In the genomic region with DNA sequence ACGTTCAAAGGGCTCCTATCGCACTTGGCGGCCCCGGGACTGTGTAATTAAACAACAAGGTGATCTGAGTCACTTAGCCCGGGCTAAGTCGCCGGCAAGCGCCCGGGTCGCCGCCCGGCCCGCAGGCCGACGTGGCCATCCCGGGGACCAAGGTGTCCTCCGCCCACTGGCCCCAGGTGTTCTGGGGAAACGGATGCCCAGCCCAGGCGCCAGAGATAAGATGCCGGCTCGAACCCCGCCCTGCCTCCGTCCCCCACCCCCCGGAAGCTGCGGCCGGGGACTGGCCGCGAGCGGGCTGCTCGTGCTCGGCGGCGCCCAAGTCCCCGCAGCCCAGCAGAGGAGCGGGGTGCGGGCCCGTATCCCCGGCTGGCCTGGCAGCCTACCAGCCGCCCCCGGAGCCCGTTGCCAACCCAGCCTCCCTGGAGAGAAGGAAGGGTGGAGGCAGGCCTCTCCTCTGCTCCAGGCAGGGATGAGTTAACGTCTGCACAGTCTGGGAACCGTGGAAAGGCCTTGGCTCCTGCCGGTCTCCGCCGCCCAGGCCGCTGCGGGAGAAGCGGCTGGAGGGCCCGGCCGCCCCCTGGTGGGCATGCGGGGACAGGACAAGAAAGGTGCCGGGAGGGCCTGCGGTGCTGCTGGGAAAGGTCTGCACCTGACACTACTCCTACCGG, we compare ENCODE assay signal across 9 mouse cellular contexts. TPM values are rescaled to one million over a fixed set of nuclear protein-coding genes. Genes with fewer than 3 reads are reported as not detected.
DNase-seq lines count a peak whose midpoint lies in the region; ATAC-seq and TF ChIP-seq lines count a peak whose summit lies in the region.
"Had no signal": no experiment of that assay in that cellular context is flagged by ENCODE, and none has a peak within 500 bp of the region (broad histone marks: within the 10 kb centered on the region; RNA-seq: fewer than 3 reads in every experiment).

No protein-coding gene starts in this region.

- peak; percentile 48; the same call in 1 of the 2 replicates for TF ChIP-seq POLR2A in CH12.LX (IDR thresholded peaks at IDR 0.05; ENCODE audit: low read depth, low read length)

- H3K36me3 ChIP-seq in CH12.LX (replicated peaks in 1 of 2; ENCODE audit: control insufficient read depth in 1 of 2, insufficient read depth in 1 of 2, low read length in 1 of 2) = no peaks in the 10 kb centered on the region
- H3K36me3 ChIP-seq in heart, embryonic 14.5 days (ENCODE audit: control insufficient read depth, insufficient read depth, low read length) = peaks cover 85% of the 10 kb centered on the region
- H3K36me3 ChIP-seq in liver, embryonic 15.5 days (replicated peaks) = no peaks in the 10 kb centered on the region
- H3K36me3 ChIP-seq in neural tube, embryonic 12.5 days = no peaks in the 10 kb centered on the region

- dilution Hi-C loops in CH12.LX (cut with MboI; ENCODE audit: extremely low pct_ligation_motif_present, extremely low pct_unique_long_range_greater_than_20kb, low sequenced_read_pairs) = no loop called here

- peak overlapping the region; percentile 92 for H3K4me2 ChIP-seq in CH12.LX (ENCODE audit: insufficient read depth, low read depth, poor library complexity, severe bottlenecking)
- peak overlapping the region; percentile 79 for H3K4me2 ChIP-seq in heart, embryonic 14.5 days (ENCODE audit: low read length)
- peak overlapping the region; percentile 82 for H3K4me2 ChIP-seq in liver, embryonic 15.5 days
- H3K4me2 ChIP-seq in neural tube, embryonic 12.5 days (replicated peaks) = peak overlapping the region; percentile 88

- in situ Hi-C loops in CH12.LX (cut with MboI; ENCODE audit: low pct_ligation_motif_present, low pct_unique_long_range_greater_than_20kb, low sequenced_read_pairs) = loop anchor here (5.0 kb wide), 1 partner anchor 47 kb away; a partner anchor contains a TSS

- peak; percentile 88 for TF ChIP-seq RAD21 in CH12.LX (IDR thresholded peaks at IDR 0.05; ENCODE audit: low read depth, low read length)

- TF ChIP-seq CTCF in CH12.LX (conservative IDR thresholded peaks at IDR 0.05 in 1 of 2, IDR thresholded peaks at IDR 0.05 in 1 of 2; ENCODE audit: low read depth in 2 of 2, low read length in 2 of 2) = peak; percentile 43 to 96; a peak in 3 of 4 replicates

- H3K9me3 ChIP-seq in CH12.LX (replicated peaks; ENCODE audit: low read length) = no peaks in the 10 kb centered on the region
- H3K9me3 ChIP-seq in heart, embryonic 14.5 days (ENCODE audit: control insufficient read depth, low read length) = no peaks in the 10 kb centered on the region
- H3K9me3 ChIP-seq in liver, embryonic 15.5 days (replicated peaks) = no peaks in the 10 kb centered on the region
- no peaks in the 10 kb centered on the region for H3K9me3 ChIP-seq in neural tube, embryonic 12.5 days

- under 1% methylated on average over 55 of the region's 55 CpGs for WGBS in heart, embryonic 14.5 days
- WGBS in liver, embryonic 15.5 days (ENCODE audit: insufficient replicate concordance) = under 1% methylated on average over 55 of the region's 55 CpGs
- under 1% methylated on average over 55 of the region's 55 CpGs for WGBS in neural tube, embryonic 12.5 days

- no peak overlapping the region for H3K27ac ChIP-seq in CH12.LX (ENCODE audit: insufficient read depth, low read depth)
- H3K27ac ChIP-seq in brown adipose tissue, adult 24 weeks (replicated peaks; ENCODE audit: low read depth, low read length) = peak overlapping the region; percentile 69
- H3K27ac ChIP-seq in heart, embryonic 14.5 days (replicated peaks in 1 of 2; ENCODE audit: control insufficient read depth in 1 of 2, insufficient read depth in 1 of 2, low read depth in 2 of 2, low read length in 2 of 2) = peak overlapping the region; percentile 63 to 82
- H3K27ac ChIP-seq in liver, embryonic 15.5 days (replicated peaks) = no peak overlapping the region
- peak overlapping the region; percentile 64; the same call in 1 of the 2 replicates for H3K27ac ChIP-seq in neural tube, embryonic 12.5 days

- no peak for TF ChIP-seq EP300 in CH12.LX (IDR thresholded peaks at IDR 0.05; ENCODE audit: low read length)

- H3K27me3 ChIP-seq in CH12.LX (replicated peaks) = no peaks in the 10 kb centered on the region
- peaks cover 4% of the 10 kb centered on the region; the same call in 1 of the 2 replicates for H3K27me3 ChIP-seq in heart, embryonic 14.5 days (ENCODE audit: control insufficient read depth, insufficient read depth, low read length)
- H3K27me3 ChIP-seq in liver, embryonic 15.5 days = peaks cover 85% of the 10 kb centered on the region
- no peaks in the 10 kb centered on the region for H3K27me3 ChIP-seq in neural tube, embryonic 12.5 days (replicated peaks)

- H3K79me2 ChIP-seq in CH12.LX (replicated peaks; ENCODE audit: control insufficient read depth, extremely low read depth, insufficient read depth, poor library complexity, severe bottlenecking) = no peaks in the 10 kb centered on the region

- ATAC-seq in erythroid progenitor cell, adult 5-6 weeks (replicated peaks; ENCODE audit: low FRiP score, poor library complexity, severe bottlenecking) = peak; percentile 80
- peak; percentile 78 for ATAC-seq in heart, embryonic 14.5 days (ENCODE audit: insufficient number of reproducible peaks, insufficient read depth, low FRiP score, low read depth)
- ATAC-seq in liver, embryonic 15.5 days (ENCODE audit: insufficient read depth) = peak; percentile 74
- ATAC-seq in neural tube, embryonic 12.5 days (ENCODE audit: low FRiP score, low read depth) = peak; percentile 96

- peaks cover 2 to 5% of the 10 kb centered on the region in 2 experiments; a peak in 2 of 4 replicates for H3K4me1 ChIP-seq in CH12.LX (ENCODE audit: control insufficient read depth in 1 of 2, insufficient read depth in 2 of 2)
- H3K4me1 ChIP-seq in brown adipose tissue, adult 24 weeks (ENCODE audit: control insufficient read depth, insufficient read depth, insufficient read length, low read length) = peaks cover 7% of the 10 kb centered on the region
- H3K4me1 ChIP-seq in heart, embryonic 14.5 days (ENCODE audit: control insufficient read depth in 2 of 2, insufficient read depth in 2 of 2, low read length in 2 of 2) = peaks cover 29 to 56% of the 10 kb centered on the region in 2 experiments
- H3K4me1 ChIP-seq in liver, embryonic 15.5 days (replicated peaks) = peaks cover 9% of the 10 kb centered on the region; the same call in 1 of the 2 replicates
- H3K4me1 ChIP-seq in neural tube, embryonic 12.5 days = peaks cover 3% of the 10 kb centered on the region; the same call in 1 of the 2 replicates

- peak; percentile 79 for DNase-seq in CH12.LX (ENCODE audit: extremely low read depth)
- DNase-seq in kidney, postnatal 14 days = peak; percentile 87
- DNase-seq in testis, postnatal 10 days (ENCODE audit: low spot score) = peak; percentile 89

- peak overlapping the region; percentile 62 to 74 (median 64) for H3K4me3 ChIP-seq in CH12.LX (replicated peaks in 1 of 3; ENCODE audit: low read depth in 2 of 3, low read length in 2 of 3, poor library complexity in 1 of 3)
- peak overlapping the region; percentile 58 for H3K4me3 ChIP-seq in brown adipose tissue, adult 24 weeks (ENCODE audit: insufficient read depth, low read depth, low read length)
- peak overlapping the region; percentile 55 to 64 for H3K4me3 ChIP-seq in heart, embryonic 14.5 days (ENCODE audit: control insufficient read depth in 1 of 2, insufficient read depth in 1 of 2, low read depth in 1 of 2, low read length in 2 of 2)
- peak overlapping the region; percentile 61 for H3K4me3 ChIP-seq in liver, embryonic 15.5 days (replicated peaks)
- peak overlapping the region; percentile 70 for H3K4me3 ChIP-seq in neural tube, embryonic 12.5 days

- H3K9ac ChIP-seq in CH12.LX (ENCODE audit: insufficient read depth, low read depth) = peak overlapping the region; percentile 78
- peak overlapping the region; percentile 80 for H3K9ac ChIP-seq in heart, embryonic 14.5 days (ENCODE audit: low read length)
- peak overlapping the region; percentile 56; the same call in 1 of the 2 replicates for H3K9ac ChIP-seq in liver, embryonic 15.5 days
- H3K9ac ChIP-seq in neural tube, embryonic 12.5 days = peak overlapping the region; percentile 82

RNA-seq across cellular contexts. Expression of a gene that starts 26.5 kb away (rescaled TPM):
- total RNA-seq in CH12.LX (2012; rRNA removed) (0.80 and 1.6 TPM in 2 replicates), CH12.LX (2014; rRNA removed) (1.7 and 2.6 TPM in 2 replicates)
- 1.4 and 1.9 TPM in 2 replicates for polyA plus RNA-seq in CH12.LX (2012; ENCODE audit: insufficient read length, low read depth)
- polyA plus RNA-seq in brown adipose tissue, adult 24 weeks (2012; ENCODE audit: insufficient read depth, insufficient read length, missing spikeins) = not detected in 2 replicates
- not detected in 2 replicates for total RNA-seq in erythroid progenitor cell, adult 5-6 weeks (2015; ENCODE audit: low replicate concordance)
- not detected in 2 replicates for total RNA-seq in erythroid progenitor cell, adult 5-6 weeks (2017; ENCODE audit: low replicate concordance)
- not detected in 2 replicates for polyA plus RNA-seq in heart, embryonic 14.5 days (2014; fragmentation: Nextera tagmentation; extraction: Ambion mirVana)
- not detected in 2 replicates for polyA plus RNA-seq in liver, embryonic 15.5 days (2015; fragmentation: Nextera tagmentation; extraction: Ambion mirVana)
- not detected in 2 replicates for polyA plus RNA-seq in neural tube, embryonic 12.5 days (2016; fragmentation: Nextera tagmentation; extraction: Ambion mirVana)
- polyA plus RNA-seq: large intestine, adult 2 months had no signal

RNA-seq across cellular contexts. Expression of a gene that starts 39.3 kb away (rescaled TPM):
- total RNA-seq in CH12.LX (2012; rRNA removed) (0.04 and 0.08 TPM in 2 replicates), CH12.LX (2014; rRNA removed) (0.04 TPM in 1 of 2 replicates, not detected in the other)
- polyA plus RNA-seq in CH12.LX (2012; ENCODE audit: insufficient read length, low read depth) = not detected in 2 replicates
- 12.4 and 28.6 TPM in 2 replicates for polyA plus RNA-seq in brown adipose tissue, adult 24 weeks (2012; ENCODE audit: insufficient read depth, insufficient read length, missing spikeins)
- total RNA-seq in erythroid progenitor cell, adult 5-6 weeks (2015; ENCODE audit: low replicate concordance) = not detected in 2 replicates
- not detected in 2 replicates for total RNA-seq in erythroid progenitor cell, adult 5-6 weeks (2017; ENCODE audit: low replicate concordance)
- 301 and 314 TPM in 2 replicates for polyA plus RNA-seq in heart, embryonic 14.5 days (2014; fragmentation: Nextera tagmentation; extraction: Ambion mirVana)
- 3.2 and 4.2 TPM in 2 replicates for polyA plus RNA-seq in liver, embryonic 15.5 days (2015; fragmentation: Nextera tagmentation; extraction: Ambion mirVana)
- 1.2 and 1.9 TPM in 2 replicates for polyA plus RNA-seq in neural tube, embryonic 12.5 days (2016; fragmentation: Nextera tagmentation; extraction: Ambion mirVana)

RNA-seq across cellular contexts. Expression of a gene that starts 46.0 kb away (rescaled TPM):
- total RNA-seq in CH12.LX (2012; rRNA removed) = 26.2 and 32.6 TPM in 2 replicates
- total RNA-seq in CH12.LX (2014; rRNA removed) = 46.7 and 47.9 TPM in 2 replicates
- 29.8 and 30.1 TPM in 2 replicates for polyA plus RNA-seq in CH12.LX (2012; ENCODE audit: insufficient read length, low read depth)
- 20.5 and 21.8 TPM in 2 replicates for polyA plus RNA-seq in brown adipose tissue, adult 24 weeks (2012; ENCODE audit: insufficient read depth, insufficient read length, missing spikeins)
- 0.84 and 1.4 TPM in 2 replicates for total RNA-seq in erythroid progenitor cell, adult 5-6 weeks (2015; ENCODE audit: low replicate concordance)
- 1.2 TPM in 1 of 2 replicates, not detected in the other for total RNA-seq in erythroid progenitor cell, adult 5-6 weeks (2017; ENCODE audit: low replicate concordance)
- 44.2 and 49.0 TPM in 2 replicates for polyA plus RNA-seq in heart, embryonic 14.5 days (2014; fragmentation: Nextera tagmentation; extraction: Ambion mirVana)
- 4.0 and 5.3 TPM in 2 replicates for polyA plus RNA-seq in liver, embryonic 15.5 days (2015; fragmentation: Nextera tagmentation; extraction: Ambion mirVana)
- polyA plus RNA-seq in neural tube, embryonic 12.5 days (2016; fragmentation: Nextera tagmentation; extraction: Ambion mirVana) = 35.5 and 37.5 TPM in 2 replicates

RNA-seq across cellular contexts. Expression of a gene that starts 50.8 kb away (rescaled TPM):
- total RNA-seq in CH12.LX (2012; rRNA removed) (not detected in 2 replicates), CH12.LX (2014; rRNA removed) (not detected in 2 replicates)
- not detected in 2 replicates for polyA plus RNA-seq in CH12.LX (2012; ENCODE audit: insufficient read length, low read depth)
- not detected in 2 replicates for polyA plus RNA-seq in brown adipose tissue, adult 24 weeks (2012; ENCODE audit: insufficient read depth, insufficient read length, missing spikeins)
- not detected in 2 replicates for total RNA-seq in erythroid progenitor cell, adult 5-6 weeks (2015; ENCODE audit: low replicate concordance)
- not detected in 2 replicates for total RNA-seq in erythroid progenitor cell, adult 5-6 weeks (2017; ENCODE audit: low replicate concordance)
- 5.0 and 5.2 TPM in 2 replicates for polyA plus RNA-seq in heart, embryonic 14.5 days (2014; fragmentation: Nextera tagmentation; extraction: Ambion mirVana)
- not detected in 2 replicates for polyA plus RNA-seq in liver, embryonic 15.5 days (2015; fragmentation: Nextera tagmentation; extraction: Ambion mirVana)
- not detected in 2 replicates for polyA plus RNA-seq in neural tube, embryonic 12.5 days (2016; fragmentation: Nextera tagmentation; extraction: Ambion mirVana)

Comparison
In these comparisons a context has a peak if more than half of its experiments do, and no peak if none do; other contexts are left out.
1. H3K27ac ChIP-seq: peak in brown adipose tissue, adult 24 weeks (single experiment), heart, embryonic 14.5 days (2 of 2) and neural tube, embryonic 12.5 days (single experiment); none in CH12.LX (single experiment) and liver, embryonic 15.5 days (single experiment).
2. RNA of a gene that starts 39.3 kb away (polyA plus RNA-seq): 301 to 314 TPM in heart, embryonic 14.5 days; 12.4 to 28.6 TPM in brown adipose tissue, adult 24 weeks, 3.2 to 4.2 TPM in liver, embryonic 15.5 days, 1.2 to 1.9 TPM in neural tube, embryonic 12.5 days and not detected in CH12.LX; every median in the first group is over 10 times any median in the second.
3. Peak in every context shown above with its lines, with median percentiles within 50 percentile points of each other: DNase-seq, H3K4me2 ChIP-seq, H3K4me3 ChIP-seq, H3K9ac ChIP-seq and ATAC-seq.